Mouse (Mus musculus) G1E (cell line): ENCODE measurements at regions not wholly inside any gene's neighbourhood (a gene's known extent, or its start where the extent isn't known, plus 50 kb on each side); places are given as distances from the start of the nearest gene placed in this dataset.

Source experiments
- CTCF ChIP-seq: IDR thresholded peaks from 2 replicates; pipeline ENCODE4 v1.5.1; 2012; ENCODE audit warnings: low read depth, low read length, inconsistent platforms, mixed read lengths
- GATA1 ChIP-seq: IDR thresholded peaks from 2 replicates; pipeline ENCODE4 v1.6.1; 2012; ENCODE audit warnings: borderline replicate concordance, low read length, inconsistent platforms, mixed read lengths
- GATA2 ChIP-seq: IDR thresholded peaks from 2 replicates; pipeline ENCODE4 v1.6.1; 2012; ENCODE audit warnings: low read depth, low read length, inconsistent platforms, borderline replicate concordance
- POLR2AphosphoS5 ChIP-seq: IDR thresholded peaks from 2 replicates; pipeline ENCODE4 v1.6.1; 2012; ENCODE audit warnings: low read depth, low read length, inconsistent platforms; ENCODE audit not compliant: insufficient replicate concordance

- no peak for TF ChIP-seq CTCF
- TF ChIP-seq GATA1 = no peak
- no peak for TF ChIP-seq GATA2
- no peak for TF ChIP-seq POLR2AphosphoS5
These were observed 111.1 kb upstream of the Tut7 start for GRCm38 (mm10) chr13:59934093-59934492.
